Mouse (Mus musculus) megakaryocyte, embryonic 14.5 days (primary cell): Measurements from ENCODE around the gene Phldb1.
"Not testable (repeated sequence)": the region's sequence is repeated elsewhere in the genome, so short reads cannot be mapped to it uniquely, and the experiment has no call there.

Experiments
- FLI1 ChIP-seq: IDR thresholded peaks from 2 replicates; pipeline ENCODE4 v1.6.1; 2012; ENCODE audit warnings: low read length, inconsistent platforms, mixed read lengths
- GATA1 ChIP-seq: IDR thresholded peaks from 3 replicates; pipeline ENCODE4 v1.6.1; 2012; ENCODE audit warnings: mixed read lengths, low read length, inconsistent platforms, borderline replicate concordance

- not testable (repeated sequence) for TF ChIP-seq FLI1, GATA1
These were observed 33.0 kb upstream of the Phldb1 start for GRCm38 (mm10) chr9:44768029-44768394.
